Mouse (Mus musculus): Measurements from ENCODE around the gene Ubac1. TPM values are rescaled to one million over a fixed set of nuclear protein-coding genes. Genes with fewer than 3 reads are reported as not detected.

The Ubac1 gene
- polyA plus RNA-seq, 1 experiment from 2014 or later = 114 TPM

GRCm38 (mm10) chr2:26034344-26035050 lies 12.9 kb upstream of the Ubac1 start:
- Histone ChIP-seq H3K36me3 (ENCODE audit: control insufficient read depth, insufficient read depth) (no peaks in the 10 kb centered on the region), H3K4me1 (ENCODE audit: control insufficient read depth, insufficient read depth, low read length) (peaks cover 13% of the 10 kb centered on the region), H3K4me3 (ENCODE audit: low read length) (no peak overlapping the region), H3K27me3 (ENCODE audit: control insufficient read depth, insufficient read depth, low read length) (no peaks in the 10 kb centered on the region), H3K9me3 (replicated peaks; ENCODE audit: control insufficient read depth, low read length) (no peaks in the 10 kb centered on the region), H3K27ac (ENCODE audit: low read length) (no peak overlapping the region), H3K4me2 (ENCODE audit: low read depth, low read length) (no peak overlapping the region), H3K9ac (ENCODE audit: low read length) (no peak overlapping the region)
- ATAC-seq (replicated peaks; ENCODE audit: extremely low read depth, insufficient read depth, low FRiP score) = no peak
- WGBS = 83% methylated on average over 15 of the region's 15 CpGs

DNA sequence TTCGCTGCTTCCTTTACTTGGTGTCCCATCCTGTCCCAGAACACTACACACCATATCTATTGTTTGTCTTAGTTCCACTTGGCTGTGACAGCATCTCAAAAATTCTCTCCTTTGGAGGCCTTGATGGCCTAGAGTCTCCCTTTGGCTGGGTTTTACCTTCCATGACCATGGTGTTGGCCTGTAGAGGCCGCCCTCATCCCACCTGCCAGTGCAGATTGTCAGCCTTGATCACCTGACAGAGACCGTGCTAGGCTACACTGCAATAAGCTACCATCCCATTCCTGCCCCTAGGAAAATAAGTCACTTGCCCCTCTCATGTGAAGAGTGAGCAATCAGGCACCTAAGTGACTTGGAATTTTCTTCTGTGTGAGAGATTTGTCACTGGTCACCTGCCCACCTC lies 8.7 kb upstream of the Ubac1 start:
- no peak for ATAC-seq (replicated peaks; ENCODE audit: extremely low read depth, insufficient read depth, low FRiP score)
- no peak overlapping the region for H3K4me2 ChIP-seq (ENCODE audit: low read depth, low read length)
- no peaks in the 10 kb centered on the region for H3K4me1 ChIP-seq (ENCODE audit: control insufficient read depth, insufficient read depth, low read length)
- 41% methylated on average over 3 of the region's 3 CpGs for WGBS
- 0 out of 2 replicates have a peak, but pooled peaks cover 3% of the 10 kb centered on the region for H3K27me3 ChIP-seq (ENCODE audit: control insufficient read depth, insufficient read depth, low read length)
- no peaks in the 10 kb centered on the region for H3K9me3 ChIP-seq (replicated peaks; ENCODE audit: control insufficient read depth, low read length)
- H3K9ac ChIP-seq (ENCODE audit: low read length) = no peak overlapping the region
- H3K27ac ChIP-seq (ENCODE audit: low read length) = no peak overlapping the region
- no peak overlapping the region for H3K4me3 ChIP-seq (ENCODE audit: low read length)
- no peaks in the 10 kb centered on the region for H3K36me3 ChIP-seq (ENCODE audit: control insufficient read depth, insufficient read depth)

DNA sequence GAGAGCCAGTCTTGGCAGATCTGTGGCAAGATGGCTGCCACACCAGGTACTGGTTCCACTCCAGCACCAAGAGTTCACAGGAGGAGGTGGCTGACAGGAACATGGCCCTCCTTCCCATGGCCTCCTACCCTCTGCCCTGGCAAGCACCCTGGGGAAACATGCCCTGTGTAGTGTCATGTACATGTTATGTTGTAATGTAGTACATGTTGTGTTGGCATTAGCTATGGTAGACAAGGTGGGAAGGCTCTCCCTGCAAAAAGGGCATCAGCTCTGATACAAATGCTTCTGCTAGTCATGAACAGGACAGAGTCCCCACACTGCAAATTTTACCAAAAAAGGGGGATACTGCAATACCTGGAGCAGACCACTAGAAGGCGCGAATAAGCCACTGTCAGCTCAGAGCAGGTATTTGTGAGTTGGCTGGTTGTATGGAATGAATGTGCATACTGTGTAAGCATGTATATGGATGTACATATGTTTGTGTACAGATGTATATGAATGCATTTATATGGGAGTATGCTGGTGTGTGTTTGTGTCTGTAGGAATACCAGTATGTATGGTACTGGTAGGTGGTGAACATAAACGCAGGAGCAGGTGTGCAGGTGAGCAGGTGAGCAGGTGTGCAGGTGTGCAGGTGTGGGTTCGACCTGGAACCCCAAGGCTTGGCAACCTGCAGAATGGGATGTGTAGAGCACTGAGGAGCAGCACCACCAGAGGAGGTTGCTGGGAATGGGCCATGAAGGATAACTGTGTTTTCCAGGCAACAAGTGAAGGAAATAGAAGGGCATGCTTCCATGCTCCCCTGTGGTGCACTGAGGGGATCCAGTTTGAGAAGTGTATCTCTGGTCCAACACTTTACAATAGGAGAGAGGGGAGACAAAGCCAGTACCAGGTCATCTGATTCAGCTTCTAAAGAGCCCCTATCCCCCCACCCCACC lies 2.9 kb upstream of the Ubac1 start:
- ATAC-seq (replicated peaks; ENCODE audit: extremely low read depth, insufficient read depth, low FRiP score) = no peak
- 29% methylated on average over 4 of the region's 4 CpGs for WGBS
- peaks cover 14% of the 10 kb centered on the region for H3K4me1 ChIP-seq (ENCODE audit: control insufficient read depth, insufficient read depth, low read length)

DNA sequence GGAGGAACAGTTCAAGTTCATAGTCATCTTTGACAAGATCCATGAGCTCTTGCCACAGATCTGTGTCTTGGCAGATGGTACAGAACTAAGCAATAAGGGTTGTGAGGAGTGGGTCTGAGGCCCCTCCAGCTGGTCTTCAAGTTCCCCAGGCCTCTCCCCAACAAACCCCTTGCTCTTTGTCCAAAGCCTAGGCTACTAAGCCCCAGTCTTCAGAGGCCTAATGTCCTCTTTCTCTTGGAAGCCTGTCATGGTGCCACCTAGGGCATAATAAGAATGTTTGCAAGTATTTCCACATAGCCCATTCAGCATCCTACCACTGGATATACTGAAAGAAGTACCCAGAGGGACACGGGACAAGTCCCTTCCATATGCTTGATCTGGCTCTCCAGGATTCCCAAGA lies 1.1 kb upstream of the Ubac1 start:
- ATAC-seq (replicated peaks; ENCODE audit: extremely low read depth, insufficient read depth, low FRiP score) = no peak
- no peak overlapping the region for H3K4me3 ChIP-seq (ENCODE audit: low read length)
- H3K9me3 ChIP-seq (replicated peaks; ENCODE audit: control insufficient read depth, low read length) = no peaks in the 10 kb centered on the region
- H3K36me3 ChIP-seq (ENCODE audit: control insufficient read depth, insufficient read depth) = no peaks in the 10 kb centered on the region
- H3K4me1 ChIP-seq (ENCODE audit: control insufficient read depth, insufficient read depth, low read length) = peaks cover 24% of the 10 kb centered on the region
- 0 out of 2 replicates have a peak, but pooled peaks cover 3% of the 10 kb centered on the region for H3K27me3 ChIP-seq (ENCODE audit: control insufficient read depth, insufficient read depth, low read length)
- H3K4me2 ChIP-seq (ENCODE audit: low read depth, low read length) = no peak overlapping the region
- no peak overlapping the region for H3K27ac ChIP-seq (ENCODE audit: low read length)
- no peak overlapping the region for H3K9ac ChIP-seq (ENCODE audit: low read length)
- WGBS = 83% methylated on average over 1 of the region's 1 CpGs

More for the DNA sequence above, 2.9 kb upstream of the Ubac1 start:
- Histone ChIP-seq H3K27ac (ENCODE audit: low read length) (no peak overlapping the region), H3K9ac (ENCODE audit: low read length) (no peak overlapping the region), H3K36me3 (ENCODE audit: control insufficient read depth, insufficient read depth) (no peaks in the 10 kb centered on the region), H3K27me3 (ENCODE audit: control insufficient read depth, insufficient read depth, low read length) (0 out of 2 replicates have a peak, but pooled peaks cover 3% of the 10 kb centered on the region), H3K9me3 (replicated peaks; ENCODE audit: control insufficient read depth, low read length) (no peaks in the 10 kb centered on the region), H3K4me2 (ENCODE audit: low read depth, low read length) (no peak overlapping the region), H3K4me3 (ENCODE audit: low read length) (no peak overlapping the region)

GRCm38 (mm10) chr2:26022258-26022565 lies 665 bp upstream of the Ubac1 start:
- peaks cover 28% of the 10 kb centered on the region for H3K4me1 ChIP-seq (ENCODE audit: control insufficient read depth, insufficient read depth, low read length)
- no peaks in the 10 kb centered on the region for H3K36me3 ChIP-seq (ENCODE audit: control insufficient read depth, insufficient read depth)
- H3K27ac ChIP-seq (ENCODE audit: low read length) = no peak overlapping the region; the same call in 1 of the 2 replicates
- WGBS = 79% methylated on average over 8 of the region's 8 CpGs
- no peak overlapping the region for H3K4me3 ChIP-seq (ENCODE audit: low read length)
- no peak overlapping the region; the same call in 1 of the 2 replicates for H3K9ac ChIP-seq (ENCODE audit: low read length)
- H3K4me2 ChIP-seq (ENCODE audit: low read depth, low read length) = peak overlapping the region; percentile 89
- H3K27me3 ChIP-seq (ENCODE audit: control insufficient read depth, insufficient read depth, low read length) = 0 out of 2 replicates have a peak, but pooled peaks cover 3% of the 10 kb centered on the region
- no peaks in the 10 kb centered on the region for H3K9me3 ChIP-seq (replicated peaks; ENCODE audit: control insufficient read depth, low read length)
- ATAC-seq (replicated peaks; ENCODE audit: extremely low read depth, insufficient read depth, low FRiP score) = no peak

DNA sequence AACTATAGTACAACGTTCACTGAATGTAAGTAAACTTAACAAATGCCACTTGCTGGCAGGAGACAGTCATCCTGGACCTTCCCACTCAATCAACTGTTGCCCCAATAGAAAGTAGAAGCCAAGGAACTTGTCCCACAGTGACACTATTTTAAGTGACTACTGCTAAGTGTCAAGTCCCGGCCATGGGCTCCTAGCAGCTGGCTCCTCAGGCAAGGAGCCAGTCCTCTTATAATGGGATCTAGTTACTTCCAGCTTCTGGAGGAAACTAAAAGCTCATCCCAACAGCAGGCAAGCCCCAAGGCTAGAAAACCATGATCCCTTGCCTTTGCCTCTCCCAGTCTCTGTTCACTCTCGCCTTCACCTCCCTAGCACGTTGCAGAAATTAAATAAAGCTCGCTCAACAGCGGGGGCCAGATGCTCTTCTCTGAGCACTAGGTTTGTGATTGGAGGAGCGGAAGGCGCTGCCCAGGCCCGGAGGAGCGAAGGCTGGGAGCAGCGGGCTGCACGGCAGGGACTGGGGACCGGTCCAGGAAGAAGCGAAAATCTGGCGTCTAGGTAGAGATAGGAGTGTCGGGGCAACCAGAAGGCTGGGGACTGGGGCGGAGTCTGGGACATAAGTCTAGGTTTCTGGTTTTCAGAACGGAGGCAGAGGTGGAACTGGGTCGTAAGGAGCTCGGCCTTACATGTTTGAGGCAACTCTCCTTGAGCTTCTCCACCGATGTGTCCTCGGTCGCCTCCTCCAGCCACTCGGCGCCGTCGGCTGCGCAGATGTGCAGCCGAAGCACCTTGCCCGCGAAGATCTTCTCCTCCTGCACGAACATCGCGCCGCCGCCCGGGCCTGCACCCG lies 610 bp downstream of the Ubac1 start:
- no peaks in the 10 kb centered on the region for H3K9me3 ChIP-seq (replicated peaks; ENCODE audit: control insufficient read depth, low read length)
- peak overlapping the region; percentile 98 for H3K27ac ChIP-seq (ENCODE audit: low read length)
- H3K4me3 ChIP-seq (ENCODE audit: low read length) = peak overlapping the region; percentile 68
- no peaks in the 10 kb centered on the region for H3K27me3 ChIP-seq (ENCODE audit: control insufficient read depth, insufficient read depth, low read length)
- H3K4me1 ChIP-seq (ENCODE audit: control insufficient read depth, insufficient read depth, low read length) = peaks cover 29% of the 10 kb centered on the region
- ATAC-seq (replicated peaks; ENCODE audit: extremely low read depth, insufficient read depth, low FRiP score) = peak; percentile 41
- no peaks in the 10 kb centered on the region for H3K36me3 ChIP-seq (ENCODE audit: control insufficient read depth, insufficient read depth)
- H3K4me2 ChIP-seq (ENCODE audit: low read depth, low read length) = peak overlapping the region; percentile 89
- H3K9ac ChIP-seq (ENCODE audit: low read length) = peak overlapping the region; percentile 93
- 1% methylated on average over 38 of the region's 38 CpGs for WGBS

- peaks cover 29% of the 10 kb centered on the region for H3K4me1 ChIP-seq (ENCODE audit: control insufficient read depth, insufficient read depth, low read length)
- ATAC-seq (replicated peaks; ENCODE audit: extremely low read depth, insufficient read depth, low FRiP score) = no peak
- no peaks in the 10 kb centered on the region for H3K9me3 ChIP-seq (replicated peaks; ENCODE audit: control insufficient read depth, low read length)
- H3K36me3 ChIP-seq (ENCODE audit: control insufficient read depth, insufficient read depth) = peaks cover 6% of the 10 kb centered on the region
- H3K9ac ChIP-seq (ENCODE audit: low read length) = peak overlapping the region; percentile 93
- peak overlapping the region; percentile 98 for H3K27ac ChIP-seq (ENCODE audit: low read length)
- peak overlapping the region; percentile 89 for H3K4me2 ChIP-seq (ENCODE audit: low read depth, low read length)
- 65% methylated on average over 3 of the region's 3 CpGs for WGBS
- peak overlapping the region; percentile 68 for H3K4me3 ChIP-seq (ENCODE audit: low read length)
- no peaks in the 10 kb centered on the region for H3K27me3 ChIP-seq (ENCODE audit: control insufficient read depth, insufficient read depth, low read length)
These were observed 1.6 kb downstream of the Ubac1 start for GRCm38 (mm10) chr2:26019923-26020322.

GRCm38 (mm10) chr2:26017326-26017725 lies 4.2 kb downstream of the Ubac1 start:
- H3K4me3 ChIP-seq (ENCODE audit: low read length) = no peak overlapping the region
- no peak overlapping the region for H3K4me2 ChIP-seq (ENCODE audit: low read depth, low read length)
- H3K9ac ChIP-seq (ENCODE audit: low read length) = no peak overlapping the region
- H3K9me3 ChIP-seq (replicated peaks; ENCODE audit: control insufficient read depth, low read length) = no peaks in the 10 kb centered on the region
- no peaks in the 10 kb centered on the region for H3K27me3 ChIP-seq (ENCODE audit: control insufficient read depth, insufficient read depth, low read length)
- H3K36me3 ChIP-seq (ENCODE audit: control insufficient read depth, insufficient read depth) = peaks cover 21% of the 10 kb centered on the region
- H3K27ac ChIP-seq (ENCODE audit: low read length) = no peak overlapping the region
- no peak for ATAC-seq (replicated peaks; ENCODE audit: extremely low read depth, insufficient read depth, low FRiP score)
- peaks cover 29% of the 10 kb centered on the region for H3K4me1 ChIP-seq (ENCODE audit: control insufficient read depth, insufficient read depth, low read length)
- WGBS = 53% methylated on average over 4 of the region's 4 CpGs
